Mouse (Mus musculus) liver, adult 2 months (tissue): ENCODE measurements around the gene A630095N17Rik. TPM values are rescaled to one million over a fixed set of nuclear protein-coding genes. Genes with fewer than 3 reads are reported as not detected.

Experiments used
- DNase-seq: peaks from one replicate; pipeline ENCODE4 v3.0.0-alpha.2; 2011; ENCODE audit warnings: low read depth, low spot score; ENCODE audit errors: extremely low read depth
- H3K27ac ChIP-seq: fragments of 200-500 bp; replicated peaks from 2 replicates; pipeline ENCODE4 v1.5.1; 2012; ENCODE audit warnings: low read depth, mild to moderate bottlenecking, control low read depth, inconsistent platforms, low read length; ENCODE audit not compliant: insufficient read depth
- H3K27me3 ChIP-seq: fragments of 200-500 bp; 2 replicates; pipeline ENCODE4 v1.6.1; 2012; ENCODE audit warnings: mild to moderate bottlenecking, moderate library complexity, low read length, inconsistent platforms; ENCODE audit not compliant: control insufficient read depth, insufficient read depth
- H3K36me3 ChIP-seq: fragments of 200-500 bp; 2 replicates; pipeline ENCODE4 v1.6.1; 2012; ENCODE audit warnings: low read length, inconsistent platforms; ENCODE audit not compliant: control insufficient read depth, insufficient read depth
- H3K4me1 ChIP-seq: fragments of 200-500 bp; 2 replicates; pipeline ENCODE4 v1.6.1; 2011; ENCODE audit warnings: low read length; ENCODE audit not compliant: control insufficient read depth, insufficient read depth
- H3K4me3 ChIP-seq: fragments of 200-500 bp; 2 replicates; pipeline ENCODE4 v1.5.1; 2011; ENCODE audit warnings: low read depth, mild to moderate bottlenecking, control low read depth, low read length, moderate library complexity; ENCODE audit not compliant: insufficient read depth
- H3K79me2 ChIP-seq: fragments of 200-500 bp; 2 replicates; pipeline ENCODE4 v1.6.1; 2012; ENCODE audit warnings: inconsistent platforms, mild to moderate bottlenecking, low read length, moderate library complexity; ENCODE audit not compliant: control insufficient read depth, insufficient read depth
- H3K9ac ChIP-seq: fragments of 200-500 bp; 2 replicates; pipeline ENCODE4 v1.6.1; 2012; ENCODE audit warnings: low read depth, mild to moderate bottlenecking, control low read depth, inconsistent platforms, low read length
- CTCF ChIP-seq: fragments of 200-500 bp; IDR thresholded peaks from 2 replicates; pipeline ENCODE4 v1.5.1; 2011; ENCODE audit warnings: low read depth, low read length, control low read depth
- POLR2A ChIP-seq: fragments of 200-500 bp; IDR thresholded peaks from 2 replicates; pipeline ENCODE4 v1.6.1; 2011; ENCODE audit warnings: low read length, control low read depth; ENCODE audit not compliant: insufficient read depth; ENCODE audit errors: extremely low read depth
- WGBS: fragments of 180-500 bp; shearing (Covaris S2); methylation state at CpG from one replicate; pipeline ENCODE4 v1.1.7; 2018; 5-methylcytosine and 5-hydroxymethylcytosine counted together
- polyA plus RNA-seq: library from polyadenylated mRNA; depleted of rRNA; stranded (reverse); fragments of >200 nt; gene quantifications from 2 replicates; pipeline ENCODE4 v1.2.3, GENCODE M21; 2012
- total RNA-seq: library from RNA; depleted of rRNA; stranded (reverse); fragments of >200 nt; gene quantifications from 2 replicates; pipeline ENCODE4 v1.2.3, GENCODE M21; 2014

Gene A630095N17Rik
- total and polyA plus RNA-seq, 2 experiments = not detected

DNA sequence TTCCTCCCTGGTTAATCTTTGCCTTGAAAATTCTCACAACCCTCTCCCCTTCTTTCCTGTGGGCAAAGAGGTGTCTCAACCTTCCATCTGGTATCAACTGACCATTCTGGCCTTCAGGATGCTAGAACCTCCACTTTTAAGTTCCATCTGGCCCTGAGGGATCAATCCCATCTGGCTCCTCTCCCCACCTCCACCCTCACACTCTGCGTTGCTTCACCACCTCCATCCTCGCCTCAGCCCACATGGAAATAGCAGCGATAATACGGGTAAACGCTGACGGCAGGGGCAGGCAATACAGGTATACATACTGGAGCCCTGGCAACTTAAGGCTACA is 14.0 kb downstream of the A630095N17Rik start:
- WGBS = 3% methylated on average over 6 of the region's 6 CpGs

DNA sequence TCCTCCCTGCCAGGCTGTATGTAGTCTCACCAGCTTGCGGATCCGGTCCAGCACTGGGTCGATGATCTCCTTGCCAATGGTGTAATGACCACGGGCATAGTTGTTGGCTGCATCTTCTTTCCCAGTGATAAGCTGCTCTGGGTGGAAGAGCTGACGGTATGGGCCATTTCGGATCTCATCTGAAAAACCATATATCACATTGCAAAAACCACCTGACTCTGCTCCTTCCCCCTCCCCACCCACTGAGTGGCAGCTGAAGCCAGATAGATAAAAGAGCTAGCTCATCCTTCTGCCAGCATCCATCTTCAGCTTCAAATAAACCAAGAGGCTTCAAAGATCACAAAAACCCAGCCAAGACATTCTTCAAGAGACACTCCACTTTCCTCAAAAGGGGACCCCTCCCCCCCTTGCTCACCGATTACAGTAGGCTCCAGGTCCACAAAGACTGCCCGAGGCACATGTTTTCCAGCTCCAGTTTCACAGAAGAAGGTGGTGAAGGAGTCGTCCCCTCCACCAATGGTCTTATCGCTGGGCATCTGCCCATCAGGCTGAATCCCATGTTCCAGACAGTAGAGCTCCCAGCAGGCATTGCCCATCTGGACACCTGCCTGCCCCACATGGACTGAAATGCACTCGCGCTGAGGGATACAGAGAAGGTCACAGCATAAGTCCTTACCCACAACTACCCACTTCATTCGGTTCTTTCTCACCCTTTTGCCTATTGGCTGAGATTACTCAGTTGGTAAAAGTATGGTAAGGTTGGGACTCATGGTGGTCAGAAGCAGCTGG is 14.9 kb downstream of the A630095N17Rik start:
- H3K9ac ChIP-seq = peak overlapping the region; percentile 93; the same call in 1 of the 2 replicates
- 19% methylated on average over 13 of the region's 13 CpGs for WGBS
- H3K36me3 ChIP-seq = peaks cover 16% of the 10 kb centered on the region; the same call in 1 of the 2 replicates

More for the DNA sequence above, 14.0 kb downstream of the A630095N17Rik start:
- peak overlapping the region; percentile 93 for H3K27ac ChIP-seq
- peak; percentile 31 for DNase-seq
- peak overlapping the region; percentile 93 for H3K9ac ChIP-seq
- peak overlapping the region; percentile 90 for H3K4me3 ChIP-seq
- H3K36me3 ChIP-seq = peaks cover 16% of the 10 kb centered on the region; the same call in 1 of the 2 replicates
- TF ChIP-seq POLR2A = no peak
- no peak for TF ChIP-seq CTCF
- H3K4me1 ChIP-seq = peaks cover 44% of the 10 kb centered on the region
- peaks cover 6% of the 10 kb centered on the region; the same call in 1 of the 2 replicates for H3K79me2 ChIP-seq
- no peaks in the 10 kb centered on the region for H3K27me3 ChIP-seq

DNA sequence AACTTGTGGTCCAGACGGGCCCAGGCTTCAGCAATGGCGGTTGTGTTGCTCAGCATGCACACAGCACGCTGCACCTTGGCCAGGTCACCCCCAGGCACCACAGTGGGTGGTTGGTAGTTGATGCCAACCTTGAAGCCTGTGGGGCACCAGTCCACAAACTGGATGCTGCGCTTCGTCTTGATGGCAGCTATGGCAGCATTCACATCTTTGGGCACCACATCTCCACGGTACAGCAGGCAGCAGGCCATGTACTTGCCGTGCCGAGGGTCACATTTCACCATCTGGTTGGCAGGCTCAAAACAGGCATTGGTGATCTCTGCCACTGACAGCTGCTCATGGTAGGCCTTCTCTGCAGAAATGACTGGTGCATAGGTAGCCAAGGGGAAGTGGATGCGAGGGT is 16.1 kb downstream of the A630095N17Rik start:
- peak overlapping the region; percentile 19; the same call in 1 of the 2 replicates for H3K4me3 ChIP-seq
- TF ChIP-seq CTCF = no peak
- no peak for TF ChIP-seq POLR2A
- peak; percentile 89 for DNase-seq
- H3K79me2 ChIP-seq = peaks cover 13% of the 10 kb centered on the region; the same call in 1 of the 2 replicates
- H3K36me3 ChIP-seq = peaks cover 16% of the 10 kb centered on the region; the same call in 1 of the 2 replicates
- H3K27me3 ChIP-seq = no peaks in the 10 kb centered on the region
- H3K4me1 ChIP-seq = peaks cover 47% of the 10 kb centered on the region
- peak overlapping the region; percentile 95 for H3K27ac ChIP-seq
- 26% methylated on average over 9 of the region's 9 CpGs for WGBS
- peak overlapping the region; percentile 18; the same call in 1 of the 2 replicates for H3K9ac ChIP-seq

More for the DNA sequence above, 14.9 kb downstream of the A630095N17Rik start:
- Histone ChIP-seq H3K27me3 (no peaks in the 10 kb centered on the region), H3K79me2 (peaks cover 6% of the 10 kb centered on the region; the same call in 1 of the 2 replicates), H3K4me3 (peak overlapping the region; percentile 90), H3K4me1 (peaks cover 42% of the 10 kb centered on the region), H3K27ac (peak overlapping the region; percentile 93)
- TF ChIP-seq POLR2A = 0 out of 2 replicates have a peak, but pooled peaks have one; percentile 15
- TF ChIP-seq CTCF = no peak
- peak; percentile 91 for DNase-seq

DNA sequence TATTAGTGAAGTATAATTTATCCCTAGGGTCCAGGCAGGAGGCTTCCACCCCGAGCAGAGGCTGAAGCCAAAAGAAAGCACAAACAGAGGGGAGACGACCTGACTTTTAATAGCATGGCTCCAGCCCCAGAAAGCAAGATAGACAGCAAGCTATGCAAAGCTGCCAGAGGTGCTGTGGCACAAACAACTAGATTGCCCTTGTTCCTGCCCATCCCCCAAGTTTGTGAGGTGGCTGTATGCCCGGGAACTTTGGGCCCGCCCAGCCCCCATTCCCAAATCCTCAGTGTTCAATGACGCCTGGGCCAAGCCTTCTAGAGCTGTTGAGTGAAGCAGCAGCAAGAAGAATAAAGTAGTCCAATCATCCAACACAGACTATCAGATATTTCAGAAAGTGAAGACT is 17.0 kb downstream of the A630095N17Rik start:
- peak overlapping the region; percentile 95 for H3K27ac ChIP-seq
- no peaks in the 10 kb centered on the region for H3K27me3 ChIP-seq
- peaks cover 14% of the 10 kb centered on the region; the same call in 1 of the 2 replicates for H3K79me2 ChIP-seq
- DNase-seq = peak; percentile 85
- TF ChIP-seq CTCF = no peak
- TF ChIP-seq POLR2A = no peak
- H3K9ac ChIP-seq = peak overlapping the region; percentile 44
- peaks cover 50% of the 10 kb centered on the region for H3K4me1 ChIP-seq
- no peak overlapping the region for H3K4me3 ChIP-seq
- H3K36me3 ChIP-seq = peaks cover 16% of the 10 kb centered on the region; the same call in 1 of the 2 replicates
- WGBS = 19% methylated on average over 5 of the region's 5 CpGs

DNA sequence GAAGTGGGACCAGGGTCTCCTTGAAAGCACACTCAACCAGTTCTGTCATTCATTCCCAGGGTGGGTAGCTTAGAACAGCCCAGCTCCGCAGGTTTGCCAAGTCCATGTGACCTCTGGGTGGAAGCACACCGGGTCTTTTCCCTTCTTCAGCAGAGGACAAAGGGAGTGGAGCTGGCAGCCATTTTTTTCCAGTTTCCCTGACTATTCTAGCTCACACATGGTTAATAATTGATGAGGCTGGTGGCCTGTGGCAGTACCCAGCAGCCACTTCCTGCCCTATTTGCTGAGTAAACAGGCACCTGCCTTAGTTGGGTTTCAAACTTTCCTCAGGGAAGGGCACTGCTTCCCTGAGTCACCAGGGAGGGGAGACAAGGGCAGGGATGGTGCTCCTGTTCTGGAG is 17.5 kb downstream of the A630095N17Rik start:
- Histone ChIP-seq H3K4me3 (no peak overlapping the region), H3K79me2 (peaks cover 14% of the 10 kb centered on the region; the same call in 1 of the 2 replicates), H3K27ac (peak overlapping the region; percentile 95), H3K27me3 (no peaks in the 10 kb centered on the region), H3K9ac (peak overlapping the region; percentile 44), H3K36me3 (peaks cover 16% of the 10 kb centered on the region; the same call in 1 of the 2 replicates), H3K4me1 (peaks cover 48% of the 10 kb centered on the region)
- peak; percentile 96 for DNase-seq
- WGBS = 14% methylated on average over 2 of the region's 2 CpGs
- no peak for TF ChIP-seq POLR2A
- no peak for TF ChIP-seq CTCF

DNA sequence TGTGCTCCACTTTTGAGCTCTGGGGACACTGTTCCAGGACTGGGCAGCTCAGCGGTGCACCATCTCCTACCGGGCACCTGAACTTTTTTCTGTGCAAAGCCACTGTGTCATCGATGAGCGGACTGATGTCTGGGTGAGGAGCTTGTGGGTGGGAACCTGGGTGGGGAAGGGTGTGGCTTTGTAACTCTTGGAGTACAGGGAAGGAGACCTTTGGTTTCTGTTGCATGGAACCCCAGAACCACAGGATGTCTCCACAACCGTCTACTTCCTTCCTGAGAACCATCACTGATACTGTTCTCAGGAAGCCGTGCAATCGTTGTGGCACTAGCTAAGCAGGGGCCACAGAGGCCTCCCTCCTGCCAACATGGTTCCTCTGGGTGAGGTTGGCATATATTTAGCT is 18.8 kb downstream of the A630095N17Rik start:
- H3K79me2 ChIP-seq = peaks cover 8% of the 10 kb centered on the region; the same call in 1 of the 2 replicates
- no peak overlapping the region for H3K4me3 ChIP-seq
- no peaks in the 10 kb centered on the region for H3K27me3 ChIP-seq
- peak overlapping the region; percentile 10; the same call in 1 of the 2 replicates for H3K9ac ChIP-seq
- DNase-seq = peak; percentile 45
- H3K4me1 ChIP-seq = peaks cover 48% of the 10 kb centered on the region
- WGBS = 27% methylated on average over 7 of the region's 7 CpGs
- H3K36me3 ChIP-seq = peaks cover 16% of the 10 kb centered on the region; the same call in 1 of the 2 replicates
- TF ChIP-seq POLR2A (no peak), CTCF (no peak)
- H3K27ac ChIP-seq = peak overlapping the region; percentile 95
